Mouse (Mus musculus) MEL (cell line): Measurements from ENCODE around the gene Gpn2. TPM values are rescaled to one million over a fixed set of nuclear protein-coding genes. Genes with fewer than 3 reads are reported as not detected.

Experiments used
- DNase-seq: peaks from one replicate; pipeline ENCODE4 v3.0.0; 2011; ENCODE audit warnings: low read depth, low spot score
- H3K27ac ChIP-seq: 2 replicates; pipeline ENCODE4 v1.5.1; 2012; ENCODE audit warnings: low read depth, mild to moderate bottlenecking, control low read depth, low read length, moderate library complexity; ENCODE audit not compliant: control insufficient read depth
- H3K27me3 ChIP-seq, 2 experiments: fragments of 150-350 bp in 1 of 2; sonication (generic) in 1 of 2; 2 replicates each; pipeline ENCODE4 v1.6.1; 2012; ENCODE audit warnings: low read length in 2 of 2, mild to moderate bottlenecking in 2 of 2, improper control_type of control experiment in 1 of 2, moderate library complexity in 1 of 2; ENCODE audit not compliant: insufficient read depth in 2 of 2, control insufficient read depth in 1 of 2
- H3K36me3 ChIP-seq, 2 experiments: 2 replicates each; pipeline ENCODE4 v1.6.1; 2012 to 2014; ENCODE audit warnings: low read length in 2 of 2, improper control_type of control experiment in 1 of 2, inconsistent platforms in 1 of 2, mild to moderate bottlenecking in 1 of 2; ENCODE audit not compliant: insufficient read depth in 2 of 2, control insufficient read depth in 1 of 2
- H3K4me1 ChIP-seq, 2 experiments: fragments of 150-350 bp in 1 of 2; sonication (generic) in 1 of 2; 2 replicates each; pipeline ENCODE4 v1.6.1; 2012; ENCODE audit warnings: low read length in 2 of 2, improper control_type of control experiment in 1 of 2, mild to moderate bottlenecking in 1 of 2; ENCODE audit not compliant: insufficient read depth in 2 of 2, control insufficient read depth in 1 of 2
- H3K4me3 ChIP-seq, 2 experiments: fragments of 150-350 bp in 1 of 2; sonication (generic) in 1 of 2; 2 replicates each; pipeline ENCODE4 v1.5.1; 2012; ENCODE audit warnings: low read depth in 2 of 2, low read length in 2 of 2, mild to moderate bottlenecking in 2 of 2, moderate library complexity in 2 of 2, control low read depth in 1 of 2, improper control_type of control experiment in 1 of 2; ENCODE audit not compliant: control insufficient read depth in 1 of 2, insufficient read depth in 1 of 2
- H3K79me2 ChIP-seq: 2 replicates; pipeline ENCODE4 v1.6.1; 2012; ENCODE audit warnings: mild to moderate bottlenecking, low read length, moderate library complexity; ENCODE audit not compliant: control insufficient read depth, poor library complexity, insufficient read depth
- H3K9ac ChIP-seq: 2 replicates; pipeline ENCODE4 v1.6.1; 2012; ENCODE audit warnings: low read depth, mild to moderate bottlenecking, control low read depth, low read length, moderate library complexity; ENCODE audit not compliant: control insufficient read depth, poor library complexity, severe bottlenecking
- H3K9me3 ChIP-seq: fragments of 150-350 bp; sonication (generic); replicated peaks from 2 replicates; pipeline ENCODE4 v1.6.1; 2012; ENCODE audit warnings: mild to moderate bottlenecking, low read length, improper control_type of control experiment, moderate library complexity; ENCODE audit not compliant: insufficient read depth
- BHLHE40 ChIP-seq: IDR thresholded peaks from 2 replicates; pipeline ENCODE4 v1.6.1; 2012; ENCODE audit warnings: low read depth, mild to moderate bottlenecking, inconsistent platforms, low read length, improper control_type of control experiment, borderline replicate concordance
- CHD1 ChIP-seq: IDR thresholded peaks from 2 replicates; pipeline ENCODE4 v1.6.1; 2012; ENCODE audit warnings: low read depth, mild to moderate bottlenecking, inconsistent platforms, low read length, improper control_type of control experiment
- ETS1 ChIP-seq: IDR thresholded peaks from 2 replicates; pipeline ENCODE4 v1.6.1; 2012; ENCODE audit warnings: low read depth, mild to moderate bottlenecking, inconsistent platforms, low read length, improper control_type of control experiment, moderate library complexity
- GABPA ChIP-seq: IDR thresholded peaks from 2 replicates; pipeline ENCODE4 v1.6.1; 2012; ENCODE audit warnings: low read depth, mild to moderate bottlenecking, inconsistent platforms, low read length, improper control_type of control experiment, moderate library complexity
- GATA1 ChIP-seq: IDR thresholded peaks from 2 replicates; pipeline ENCODE4 v1.6.1; 2011; ENCODE audit warnings: low read depth, low read length, improper control_type of control experiment
- HCFC1 ChIP-seq: IDR thresholded peaks from 2 replicates; pipeline ENCODE4 v1.6.1; 2012; ENCODE audit warnings: low read depth, mild to moderate bottlenecking, inconsistent platforms, low read length, improper control_type of control experiment, moderate library complexity
- KAT2A ChIP-seq: conservative IDR thresholded peaks from 2 replicates; pipeline ENCODE4 v1.6.1; 2012; ENCODE audit warnings: low read depth, low read length, improper control_type of control experiment, inconsistent platforms
- MYB ChIP-seq: IDR thresholded peaks from 2 replicates; pipeline ENCODE4 v1.6.1; 2011; ENCODE audit warnings: mild to moderate bottlenecking, low read depth, low read length, improper control_type of control experiment
- MYC ChIP-seq: IDR thresholded peaks from 2 replicates; pipeline ENCODE4 v1.6.1; 2011; ENCODE audit warnings: low read depth, mild to moderate bottlenecking, low read length, improper control_type of control experiment, moderate library complexity
- NELFE ChIP-seq: IDR thresholded peaks from 2 replicates; pipeline ENCODE4 v1.6.1; 2011; ENCODE audit warnings: low read depth, low read length, improper control_type of control experiment
- POLR2A ChIP-seq, 2 experiments: IDR thresholded peaks; 2 replicates each; pipeline ENCODE4 v1.6.1; 2011 to 2012; ENCODE audit warnings: low read length in 2 of 2, mild to moderate bottlenecking in 2 of 2, control low read depth in 1 of 2, improper control_type of control experiment in 1 of 2, low read depth in 1 of 2, moderate library complexity in 1 of 2; ENCODE audit not compliant: control insufficient read depth in 1 of 2, insufficient read depth in 1 of 2, poor library complexity in 1 of 2
- POLR2AphosphoS5 ChIP-seq: IDR thresholded peaks from 2 replicates; pipeline ENCODE4 v1.6.1; 2012; ENCODE audit warnings: low read depth, borderline replicate concordance, mild to moderate bottlenecking, inconsistent platforms, low read length, moderate library complexity, mixed read lengths
- RAD21 ChIP-seq: IDR thresholded peaks from 2 replicates; pipeline ENCODE4 v1.6.1; 2011; ENCODE audit warnings: mild to moderate bottlenecking, low read depth, low read length, improper control_type of control experiment
- SIN3A ChIP-seq: IDR thresholded peaks from 2 replicates; pipeline ENCODE4 v1.6.1; 2012; ENCODE audit warnings: low read length, improper control_type of control experiment, inconsistent platforms
- TAL1 ChIP-seq: IDR thresholded peaks from 2 replicates; pipeline ENCODE4 v1.6.1; 2012; ENCODE audit warnings: mild to moderate bottlenecking, inconsistent platforms, low read length, moderate library complexity, mixed read lengths
- TBP ChIP-seq: IDR thresholded peaks from 2 replicates; pipeline ENCODE4 v1.8.0; 2011; ENCODE audit warnings: low read depth, low read length, improper control_type of control experiment
- TCF12 ChIP-seq: IDR thresholded peaks from 2 replicates; pipeline ENCODE4 v1.6.1; 2014; ENCODE audit warnings: low read depth, mild to moderate bottlenecking, inconsistent platforms, low read length, improper control_type of control experiment, moderate library complexity
- UBTF ChIP-seq: IDR thresholded peaks from 2 replicates; pipeline ENCODE4 v1.6.1; 2012; ENCODE audit warnings: low read depth, mild to moderate bottlenecking, inconsistent platforms, low read length, improper control_type of control experiment, moderate library complexity, borderline replicate concordance; ENCODE audit not compliant: insufficient read depth
- USF1 ChIP-seq: IDR thresholded peaks from 2 replicates; pipeline ENCODE4 v1.6.1; 2014; ENCODE audit warnings: low read depth, mild to moderate bottlenecking, inconsistent platforms, low read length, improper control_type of control experiment, moderate library complexity
- USF2 ChIP-seq, 2 experiments: IDR thresholded peaks; 2 replicates each; pipeline ENCODE4 v1.6.1; 2011 to 2012; ENCODE audit warnings: improper control_type of control experiment in 2 of 2, low read length in 2 of 2, borderline replicate concordance in 1 of 2, inconsistent platforms in 1 of 2, low read depth in 1 of 2, mild to moderate bottlenecking in 1 of 2; ENCODE audit not compliant: insufficient read depth in 1 of 2
- ZC3H11A ChIP-seq: IDR thresholded peaks from 2 replicates; pipeline ENCODE4 v1.6.1; 2012; ENCODE audit warnings: low read depth, mild to moderate bottlenecking, inconsistent platforms, low read length, improper control_type of control experiment
- ZKSCAN1 ChIP-seq: IDR thresholded peaks from 2 replicates; pipeline ENCODE4 v1.6.1; 2012; ENCODE audit warnings: low read depth, mild to moderate bottlenecking, inconsistent platforms, low read length, improper control_type of control experiment, moderate library complexity
- ZMIZ1 ChIP-seq: IDR thresholded peaks from 2 replicates; pipeline ENCODE4 v1.6.1; 2012; ENCODE audit warnings: low read depth, mild to moderate bottlenecking, inconsistent platforms, low read length, improper control_type of control experiment, moderate library complexity
- ZNF384 ChIP-seq: IDR thresholded peaks from 2 replicates; pipeline ENCODE4 v1.6.1; 2012; ENCODE audit warnings: low read depth, mild to moderate bottlenecking, inconsistent platforms, low read length, improper control_type of control experiment
- polyA plus RNA-seq, 2 experiments: library from polyadenylated mRNA; stranded (reverse) in 1 of 2; unstranded in 1 of 2; fragments of >175 nt in 1 of 2; fragments of >200 nt in 1 of 2; gene quantifications; 2 replicates each; pipeline versions ENCODE4 v1.2.1 to v1.2.4; 2012; ENCODE audit warnings: low replicate concordance in 2 of 2, low read depth in 1 of 2; ENCODE audit not compliant: insufficient read length in 2 of 2, insufficient read depth in 1 of 2, missing spikeins in 1 of 2
- total RNA-seq: library from RNA; depleted of rRNA; stranded (reverse); fragments of 300-350 nt; gene quantifications from 2 replicates; pipeline ENCODE4 v1.2.3, GENCODE M21; 2012

Gpn2 gene
- total and polyA plus RNA-seq, 3 experiments: 28.6 to 43.3 TPM; not detected in 1

DNA sequence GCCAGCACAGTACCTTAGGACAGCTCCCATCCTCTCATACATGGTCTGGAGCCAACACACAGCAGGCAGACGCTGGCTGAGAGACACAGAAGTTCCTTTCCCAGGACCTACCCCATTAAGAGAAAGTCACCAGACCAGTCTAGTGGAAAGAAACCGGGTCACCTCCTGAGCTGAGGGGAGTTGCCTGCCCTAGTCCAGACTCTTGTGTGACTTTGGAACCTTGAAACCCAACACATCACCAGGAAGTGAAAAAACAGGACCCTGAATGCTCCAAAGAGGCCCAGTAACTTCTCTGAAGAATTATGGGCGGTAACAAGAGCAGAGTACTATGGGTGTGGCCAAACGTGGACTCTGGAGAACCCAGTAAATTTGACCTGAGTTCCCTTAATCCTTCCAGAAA is 14.5 kb downstream of the Gpn2 start:
- peaks cover 0 to 3% of the 10 kb centered on the region in 2 experiments; a peak in 1 of 4 replicates for H3K4me1 ChIP-seq
- no peaks in the 10 kb centered on the region; the same call in 1 of the 2 replicates for H3K79me2 ChIP-seq
- H3K27me3 ChIP-seq: no peaks in the 10 kb centered on the region
- peak; percentile 59 for DNase-seq
- H3K27ac ChIP-seq: no peak overlapping the region
- H3K4me3 ChIP-seq: peak overlapping the region; percentile 63 to 78; a peak in 3 of 4 replicates
- no peaks in the 10 kb centered on the region for H3K9me3 ChIP-seq
- H3K36me3 ChIP-seq: no peaks in the 10 kb centered on the region; a peak in 1 of 4 replicates
- TF ChIP-seq SIN3A (no peak), GABPA (no peak), ZMIZ1 (no peak), CHD1 (no peak), POLR2A (IDR thresholded peaks at IDR 0.05; ENCODE audit: control insufficient read depth in 1 of 2, insufficient read depth in 1 of 2, low read depth in 1 of 2, low read length in 2 of 2, poor library complexity in 1 of 2) (no peak), HCFC1 (no peak), USF1 (no peak), TBP (no peak), KAT2A (no peak), RAD21 (no peak), TCF12 (no peak), NELFE (no peak), ZNF384 (no peak), USF2 (IDR thresholded peaks at IDR 0.05; ENCODE audit: borderline replicate concordance in 1 of 2, insufficient read depth in 1 of 2, low read depth in 1 of 2, low read length in 2 of 2) (no peak), GATA1 (no peak)
- H3K9ac ChIP-seq: peak overlapping the region; percentile 34

DNA sequence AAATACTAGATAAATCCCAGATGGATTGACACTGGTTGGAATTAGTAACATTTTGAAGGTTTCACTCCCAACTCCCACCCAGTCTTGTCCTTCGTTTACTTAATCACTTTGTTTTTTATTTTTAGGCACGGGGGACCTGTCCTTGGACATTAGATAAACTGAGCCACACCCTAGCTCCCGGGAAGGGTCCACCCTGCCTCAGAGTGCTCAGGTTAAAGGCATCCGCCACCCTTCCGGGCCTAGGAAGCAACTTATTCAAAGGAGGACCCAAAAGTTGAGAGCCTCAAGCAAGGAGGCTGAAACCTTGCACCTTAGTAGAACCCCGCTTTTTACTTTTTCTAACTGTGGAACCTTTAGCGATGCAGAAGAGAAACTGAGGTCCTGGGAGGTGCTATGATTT is 15.0 kb downstream of the Gpn2 start:
- peak overlapping the region; percentile 67 for H3K9ac ChIP-seq
- peak overlapping the region; percentile 63 to 78 for H3K4me3 ChIP-seq
- no peak overlapping the region for H3K27ac ChIP-seq
- H3K36me3 ChIP-seq: no peaks in the 10 kb centered on the region; a peak in 1 of 4 replicates
- no peaks in the 10 kb centered on the region for H3K9me3 ChIP-seq
- no peaks in the 10 kb centered on the region for H3K27me3 ChIP-seq
- no peak for DNase-seq
- H3K4me1 ChIP-seq: peaks cover 0 to 3% of the 10 kb centered on the region in 2 experiments; a peak in 1 of 4 replicates
- no peaks in the 10 kb centered on the region; the same call in 1 of the 2 replicates for H3K79me2 ChIP-seq
- TF ChIP-seq MYB: no peak
- no peak for TF ChIP-seq MYC
- TF ChIP-seq KAT2A: no peak
- no peak for TF ChIP-seq ETS1
- no peak for TF ChIP-seq HCFC1
- no peak for TF ChIP-seq ZKSCAN1
- TF ChIP-seq CHD1: no peak
- TF ChIP-seq POLR2AphosphoS5: no peak
- TF ChIP-seq USF1: no peak
- TF ChIP-seq UBTF: no peak
- TF ChIP-seq USF2 (IDR thresholded peaks at IDR 0.05; ENCODE audit: borderline replicate concordance in 1 of 2, insufficient read depth in 1 of 2, low read depth in 1 of 2, low read length in 2 of 2): no peak
- no peak for TF ChIP-seq ZC3H11A
- no peak for TF ChIP-seq NELFE
- no peak for TF ChIP-seq BHLHE40
- TF ChIP-seq TAL1: no peak
